Mouse (Mus musculus): ENCODE results near the gene Nr2c1.
A peak's percentile ranks its signal among the peaks of the same experiment; 100 is the strongest.

Nr2c1 gene

DNA sequence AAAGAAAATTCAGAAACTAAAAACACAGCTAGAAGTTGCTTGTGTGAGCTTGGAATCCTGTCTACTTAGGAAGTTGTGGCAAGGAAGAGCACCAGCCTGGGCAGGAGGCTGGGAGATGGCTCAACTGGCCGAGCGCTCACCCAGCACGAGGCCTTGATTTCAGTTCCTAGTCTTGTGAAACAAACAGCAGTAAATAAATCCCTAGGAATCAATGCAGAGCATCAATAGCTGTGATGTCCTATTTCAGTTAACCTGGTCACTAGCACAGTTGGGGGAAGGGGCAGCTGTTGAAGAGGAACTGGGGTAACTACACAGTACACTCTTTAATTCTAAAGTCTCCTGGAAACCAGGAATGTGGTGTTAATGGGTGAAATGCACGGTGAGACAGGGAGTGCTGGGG, 57.1 kb downstream of the Nr2c1 start:
- no peak for DNase-seq (ENCODE audit: low read depth, low spot score)

DNA sequence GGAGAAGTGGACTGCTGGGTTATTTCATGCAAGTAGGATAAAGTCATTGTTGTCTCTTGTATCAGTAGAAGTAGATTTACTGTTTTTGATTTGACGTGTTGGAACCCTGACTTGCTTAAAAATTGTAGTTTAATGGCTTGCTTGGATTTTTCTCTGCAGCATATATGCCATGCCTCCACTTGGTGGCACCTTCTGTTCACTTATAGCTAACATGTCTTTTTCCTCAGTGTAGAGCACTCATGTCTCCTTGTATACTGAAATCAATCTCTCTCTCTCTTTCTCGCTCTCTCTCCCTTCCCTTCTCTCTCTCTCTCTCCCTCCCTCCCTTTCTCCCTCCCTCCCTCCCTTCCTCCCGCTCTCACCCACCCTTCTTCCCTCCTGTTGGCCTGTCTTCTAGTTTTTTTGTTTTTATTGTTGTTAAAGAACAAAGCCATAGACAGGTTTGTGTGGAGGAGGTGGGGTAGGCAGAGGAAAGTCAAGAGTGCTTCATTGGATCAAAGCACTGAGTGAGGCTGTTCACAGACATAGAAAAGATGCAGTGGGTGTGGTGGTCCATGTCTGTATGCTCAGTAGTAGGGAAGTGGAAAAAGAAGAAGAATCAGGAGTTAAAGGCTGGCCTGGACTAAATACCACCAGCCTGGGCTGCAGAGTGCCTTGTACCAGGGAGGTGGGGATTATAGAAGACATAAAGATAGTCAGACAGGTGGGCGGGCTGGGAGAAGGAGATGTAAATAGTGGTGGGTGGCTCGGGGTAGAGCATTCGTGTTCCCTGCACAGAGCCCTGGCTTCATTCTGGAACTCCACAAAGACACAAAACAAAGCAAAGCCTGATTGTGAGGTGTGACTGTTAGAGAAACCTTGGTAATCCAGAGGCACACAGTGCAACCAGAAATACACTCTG, 63.1 kb downstream of the Nr2c1 start:
- DNase-seq (ENCODE audit: low read depth, low spot score) = peak; percentile 21

DNA sequence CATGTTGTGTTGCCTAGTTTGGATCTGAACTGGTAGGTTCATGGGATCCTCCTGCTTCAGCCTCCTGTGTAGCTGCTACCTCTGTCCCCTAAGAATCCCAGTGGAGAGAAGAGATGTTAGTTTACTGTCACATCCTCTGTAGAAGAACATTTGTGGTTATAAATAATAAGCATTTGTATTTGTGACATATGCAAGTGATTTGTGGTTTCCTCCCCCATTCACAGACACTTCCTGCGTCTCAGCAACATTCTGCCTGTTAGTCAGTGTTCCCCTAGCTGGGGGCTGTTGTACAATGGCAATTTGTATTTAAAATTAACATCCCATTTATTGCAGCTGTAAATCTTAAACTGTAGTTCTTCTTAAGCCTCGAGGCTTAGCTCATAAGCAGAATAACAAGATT, 63.9 kb downstream of the Nr2c1 start:
- no peak for DNase-seq (ENCODE audit: low read depth, low spot score)

DNA sequence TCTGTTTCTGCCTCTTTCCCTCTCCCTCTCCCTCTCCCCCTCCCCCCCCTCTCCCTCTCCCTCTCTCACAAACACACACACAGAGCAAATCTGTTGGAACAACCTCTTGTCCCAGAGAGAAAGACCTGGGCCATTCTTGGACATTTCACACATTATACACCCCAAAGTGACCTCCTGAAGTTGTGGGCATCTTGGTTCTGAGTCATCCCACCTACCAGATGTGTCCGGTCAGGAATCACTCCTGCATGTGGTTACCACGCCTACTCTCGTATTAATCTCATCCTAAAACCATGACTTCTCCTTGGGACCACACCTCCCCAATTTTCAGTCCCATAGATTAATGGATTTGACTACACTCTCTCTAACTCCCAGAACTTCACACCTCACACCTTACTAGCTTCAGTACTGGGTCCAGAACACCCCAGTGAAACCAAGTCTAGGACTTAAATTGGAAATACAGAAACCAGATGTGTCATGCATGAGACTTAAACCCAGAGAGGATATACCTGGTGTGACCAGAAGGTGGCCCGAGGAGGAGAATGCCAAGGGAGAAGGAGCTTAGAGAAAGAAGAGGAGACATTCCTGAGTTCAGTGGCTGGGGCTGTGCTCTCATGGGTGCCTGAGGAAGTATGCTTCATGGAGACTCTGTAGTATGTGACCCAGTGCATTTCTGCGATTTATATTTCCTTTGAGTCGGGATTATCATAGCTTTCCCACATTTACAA, 77.4 kb downstream of the Nr2c1 start:
- peak; percentile 75 for DNase-seq (ENCODE audit: low read depth, low spot score)

DNA sequence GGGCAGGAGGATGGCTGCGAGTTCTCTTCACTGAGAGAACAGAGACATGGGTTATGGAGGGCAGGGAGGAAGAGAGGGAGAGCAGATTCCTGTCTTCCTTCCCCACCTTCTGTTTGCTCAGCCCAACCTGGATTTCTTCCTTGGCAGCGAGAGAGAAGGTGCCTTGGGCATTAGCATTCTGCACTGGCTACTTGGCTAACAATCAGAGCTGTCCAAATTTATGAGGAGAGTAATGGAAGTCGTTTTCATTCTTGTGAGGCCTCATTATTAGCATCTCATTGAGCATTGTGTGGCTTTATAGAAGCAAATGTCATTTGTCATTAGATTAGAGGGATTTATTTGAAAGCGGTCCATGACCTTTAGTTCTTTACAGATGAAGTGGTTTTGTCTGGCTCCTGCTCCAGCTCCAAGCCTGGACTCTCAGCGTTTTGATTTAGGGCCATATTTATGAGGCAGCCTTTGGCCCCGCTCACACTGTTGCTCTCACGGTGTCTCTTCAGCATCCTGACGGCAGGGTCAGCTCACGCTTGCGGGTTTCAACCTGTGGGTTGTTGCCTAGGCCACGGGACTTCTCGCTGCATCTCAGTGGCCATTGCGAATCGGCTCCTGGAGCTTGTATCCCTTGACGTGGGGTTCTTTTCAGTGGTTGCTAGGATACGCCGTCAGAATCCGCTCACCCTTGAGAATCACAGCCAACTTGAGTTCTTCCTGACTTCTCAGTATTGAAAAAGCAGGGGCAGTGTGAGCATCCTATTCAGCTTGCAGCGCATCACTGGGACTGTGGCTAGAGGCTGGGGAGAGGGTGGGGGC, 82.6 kb downstream of the Nr2c1 start:
- DNase-seq (ENCODE audit: low read depth, low spot score) = no peak

DNA sequence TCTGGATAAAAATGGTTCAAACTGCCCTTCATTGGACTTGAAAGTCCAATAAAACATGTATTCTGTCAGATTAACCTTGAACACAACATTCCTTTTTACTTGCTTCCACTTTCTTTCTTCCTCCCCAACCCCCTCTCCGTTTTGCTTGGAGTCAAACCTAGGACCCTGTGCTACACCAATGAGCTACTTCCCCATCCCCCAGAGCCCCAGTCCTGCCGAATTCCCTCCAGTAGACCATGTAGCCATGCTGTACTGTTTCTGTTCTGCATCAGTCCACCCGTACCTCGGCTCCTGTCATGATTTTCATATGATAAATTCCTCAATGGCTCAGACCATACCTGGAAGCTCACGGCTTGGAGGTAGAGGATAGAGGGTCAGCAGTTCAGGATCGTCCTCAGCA, 83.2 kb downstream of the Nr2c1 start:
- no peak for DNase-seq (ENCODE audit: low read depth, low spot score)

DNA sequence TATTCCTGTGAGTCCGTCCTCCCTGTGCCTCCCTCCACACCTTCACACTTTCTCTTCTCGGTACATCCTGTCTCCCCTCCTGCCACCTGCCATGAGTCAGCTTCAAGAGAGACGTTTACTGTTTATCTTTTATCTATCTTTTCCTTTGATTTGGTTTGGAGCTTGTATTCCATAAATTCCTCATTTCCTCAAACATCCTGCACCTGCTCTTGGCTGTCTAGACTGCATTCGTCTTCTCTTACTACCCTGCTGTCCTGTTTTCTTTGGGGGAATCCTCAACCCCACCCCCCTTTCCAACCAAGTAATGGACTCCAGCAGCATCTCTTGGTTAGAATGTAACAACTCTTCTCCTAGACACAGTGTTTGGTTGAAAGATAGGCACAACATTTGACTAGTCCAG, 87.4 kb downstream of the Nr2c1 start:
- DNase-seq (ENCODE audit: low read depth, low spot score) = no peak

DNA sequence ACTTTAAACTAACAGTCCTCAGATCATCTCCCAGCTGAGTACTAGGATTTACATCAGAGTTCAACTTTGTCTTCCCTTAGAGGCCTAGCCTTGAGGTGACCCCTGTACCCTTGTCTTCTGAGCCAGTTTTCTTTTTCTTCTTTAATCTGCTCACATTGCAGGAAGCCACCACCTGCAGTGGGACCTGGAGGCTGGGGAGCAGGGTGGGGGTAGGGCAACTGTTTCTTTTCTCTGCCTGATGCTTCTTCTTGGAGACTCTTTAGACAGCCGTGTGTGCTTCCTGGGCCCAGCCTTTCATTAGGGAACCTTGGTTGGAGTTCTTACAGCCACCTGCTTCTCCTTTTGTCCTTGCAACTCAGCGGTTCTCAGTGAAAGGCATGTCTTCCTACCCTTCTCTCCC, 93.5 kb downstream of the Nr2c1 start:
- DNase-seq (ENCODE audit: low read depth, low spot score) = no peak

All from 3T3-L1 (cell line).